Mouse (Mus musculus) heart, adult 2 months (tissue): ENCODE data around the gene Gtf3c5.

Source experiments
- CTCF ChIP-seq: fragments of 200-600 bp; IDR thresholded peaks from 2 replicates; pipeline ENCODE4 v1.8.1; 2022; ENCODE audit warnings: antibody characterized with exemption, mild to moderate bottlenecking, moderate library complexity
- EP300 ChIP-seq: fragments of 200-500 bp; IDR thresholded peaks from 2 replicates; pipeline ENCODE4 v1.6.1; 2011; ENCODE audit warnings: low read depth, low read length, control low read depth; ENCODE audit not compliant: insufficient read depth
- POLR2A ChIP-seq: fragments of 200-500 bp; IDR thresholded peaks from 2 replicates; pipeline ENCODE4 v1.6.1; 2011; ENCODE audit warnings: mild to moderate bottlenecking, low read depth, low read length, control low read depth; ENCODE audit not compliant: insufficient read depth

GRCm38 (mm10) chr2:28621664-28622171 is 38.2 kb upstream of the Gtf3c5 start, which contains the start of gene Gfi1b:
- TF ChIP-seq CTCF (no peak), POLR2A (no peak), EP300 (no peak)
